Mouse (Mus musculus) midbrain, embryonic 11.5 days (tissue): ENCODE results near the gene Cxxc4. TPM values are rescaled to one million over a fixed set of nuclear protein-coding genes. Genes with fewer than 3 reads are reported as not detected.
A peak's percentile ranks its signal among the peaks of the same experiment; 100 is the strongest.
"Not testable (repeated sequence)": the region's sequence is repeated elsewhere in the genome, so short reads cannot be mapped to it uniquely, and the experiment has no call there.

ENCODE experiments used
- ATAC-seq: fragments of 200-750 bp; cut with Nextera tagmentation; 2 replicates; pipeline ENCODE4 v1.8.0; 2017; ENCODE audit warnings: moderate TSS enrichment, moderate library complexity; ENCODE audit not compliant: low FRiP score
- DNase-seq: peaks from one replicate; pipeline ENCODE4 v3.0.0; 2015; ENCODE audit warnings: low spot score; ENCODE audit errors: missing footprints
- H3K27ac ChIP-seq: fragments of 300-500 bp; sonication (generic); 2 replicates; pipeline ENCODE4 v1.5.1; 2014; ENCODE audit warnings: low read depth, low read length
- H3K27me3 ChIP-seq: fragments of 300-500 bp; sonication (generic); 2 replicates; pipeline ENCODE4 v1.6.1; 2014; ENCODE audit warnings: mild to moderate bottlenecking, low read length, moderate library complexity, mixed read lengths; ENCODE audit not compliant: control insufficient read depth, insufficient read depth
- H3K36me3 ChIP-seq: fragments of 300-500 bp; sonication (generic); 2 replicates; pipeline ENCODE4 v1.6.1; 2014; ENCODE audit warnings: mild to moderate bottlenecking, low read length, moderate library complexity, mixed read lengths; ENCODE audit not compliant: control insufficient read depth, insufficient read depth
- H3K4me1 ChIP-seq: fragments of 300-500 bp; sonication (generic); 2 replicates; pipeline ENCODE4 v1.6.1; 2014; ENCODE audit warnings: low read length; ENCODE audit not compliant: control insufficient read depth, insufficient read depth
- H3K4me2 ChIP-seq: fragments of 300-500 bp; sonication (generic); 2 replicates; pipeline ENCODE4 v1.6.1; 2014; ENCODE audit warnings: mild to moderate bottlenecking, moderate library complexity
- H3K4me3 ChIP-seq: fragments of 300-500 bp; sonication (generic); 2 replicates; pipeline ENCODE4 v1.5.1; 2014; ENCODE audit warnings: low read depth, low read length
- H3K9ac ChIP-seq: fragments of 300-500 bp; sonication (generic); 2 replicates; pipeline ENCODE4 v1.6.1; 2014; ENCODE audit warnings: low read length
- H3K9me3 ChIP-seq: fragments of 300-500 bp; sonication (generic); 2 replicates; pipeline ENCODE4 v1.6.1; 2016; ENCODE audit warnings: low read length; ENCODE audit not compliant: control insufficient read depth
- WGBS: fragments of 180-500 bp; shearing (Covaris S2); extraction: QIAGEN DNeasy Blood & Tissue Kit; methylation state at CpG from one replicate; pipeline ENCODE4 v1.1.7; 2014; 5-methylcytosine and 5-hydroxymethylcytosine counted together
- polyA plus RNA-seq: library from polyadenylated mRNA; unstranded; fragments of >200 nt; fragmentation: Nextera tagmentation; extraction: Ambion mirVana; gene quantifications from 2 replicates; pipeline ENCODE4 v1.2.1, GENCODE M21; 2014

Cxxc4 gene
- 35.6 and 37.3 TPM in 2 replicates for polyA plus RNA-seq

- H3K4me3 ChIP-seq = peak within 1 kb of the TSS; percentile 56
- peaks cover 3% of the 10 kb centered on the region; the same call in 1 of the 2 replicates for H3K4me1 ChIP-seq
- no peaks in the 10 kb centered on the region for H3K27me3 ChIP-seq
- peak within 1 kb of the TSS; percentile 96 for H3K27ac ChIP-seq
- peak; percentile 78 for ATAC-seq
- no peaks in the 10 kb centered on the region for H3K36me3 ChIP-seq
- no peaks in the 10 kb centered on the region for H3K9me3 ChIP-seq
- 1% methylated on average over 17 of the region's 22 CpGs for WGBS
- H3K4me2 ChIP-seq = peak within 1 kb of the TSS; percentile 78
- H3K9ac ChIP-seq = peak within 1 kb of the TSS; percentile 72
- DNase-seq = peak; percentile 91
These were observed at the start of gene Cxxc4 for GRCm38 (mm10) chr3:134236414-134237112. Gene Cxxc4, plus strand, starts transcription at chr3:134236484.

- H3K9me3 ChIP-seq = no peaks in the 10 kb centered on the region
- H3K36me3 ChIP-seq = no peaks in the 10 kb centered on the region
- 45% methylated on average over 12 of the region's 12 CpGs for WGBS
- peak overlapping the region; percentile 38 for H3K4me2 ChIP-seq
- ATAC-seq (peak; percentile 75), DNase-seq (peak; percentile 87)
- no peaks in the 10 kb centered on the region for H3K27me3 ChIP-seq
- H3K27ac ChIP-seq = peak overlapping the region; percentile 49
- H3K4me3 ChIP-seq = peak overlapping the region; percentile 11; the same call in 1 of the 2 replicates
- H3K4me1 ChIP-seq = no peaks in the 10 kb centered on the region
- no peak overlapping the region; the same call in 1 of the 2 replicates for H3K9ac ChIP-seq
These were observed 47.0 kb upstream of the Cxxc4 start for GRCm38 (mm10) chr3:134188979-134189946.

GRCm38 (mm10) chr3:134190046-134190445 lies 46.2 kb upstream of the Cxxc4 start:
- Histone ChIP-seq H3K4me3 (no peak overlapping the region; the same call in 1 of the 2 replicates), H3K36me3 (no peaks in the 10 kb centered on the region), H3K9me3 (no peaks in the 10 kb centered on the region), H3K27me3 (no peaks in the 10 kb centered on the region), H3K4me2 (peak overlapping the region; percentile 38), H3K27ac (no peak overlapping the region), H3K4me1 (no peaks in the 10 kb centered on the region), H3K9ac (0 out of 2 replicates have a peak overlapping the region, but pooled peaks have one; percentile 4)
- WGBS = 27% methylated on average over 11 of the region's 11 CpGs
- ATAC-seq (peak; percentile 78), DNase-seq (peak; percentile 92)

- DNase-seq (no peak), ATAC-seq (no peak)
- Histone ChIP-seq H3K4me1 (no peaks in the 10 kb centered on the region), H3K27ac (no peak overlapping the region), H3K27me3 (no peaks in the 10 kb centered on the region), H3K36me3 (no peaks in the 10 kb centered on the region), H3K9ac (no peak overlapping the region), H3K4me3 (no peak overlapping the region), H3K9me3 (no peaks in the 10 kb centered on the region), H3K4me2 (no peak overlapping the region)
- 85% methylated on average over 9 of the region's 9 CpGs for WGBS
These were observed 36.4 kb upstream of the Cxxc4 start for GRCm38 (mm10) chr3:134199892-134200291.

- Histone ChIP-seq H3K27me3 (no peaks in the 10 kb centered on the region), H3K9me3 (no peaks in the 10 kb centered on the region), H3K4me3 (no peak overlapping the region), H3K9ac (no peak overlapping the region), H3K27ac (no peak overlapping the region), H3K4me2 (no peak overlapping the region), H3K4me1 (no peaks in the 10 kb centered on the region), H3K36me3 (no peaks in the 10 kb centered on the region)
- ATAC-seq (no peak), DNase-seq (no peak)
- 89% methylated on average over 3 of the region's 3 CpGs for WGBS
These were observed 29.7 kb upstream of the Cxxc4 start for GRCm38 (mm10) chr3:134206624-134207023.

GRCm38 (mm10) chr3:134210950-134211349 lies 25.3 kb upstream of the Cxxc4 start:
- H3K27me3 ChIP-seq = no peaks in the 10 kb centered on the region
- WGBS = 86% methylated on average over 6 of the region's 6 CpGs

GRCm38 (mm10) chr3:134219881-134220280 lies 16.4 kb upstream of the Cxxc4 start:
- H3K36me3 ChIP-seq, H3K27me3 ChIP-seq, H3K4me2 ChIP-seq, ATAC-seq, H3K4me3 ChIP-seq, H3K9me3 ChIP-seq, H3K27ac ChIP-seq, H3K9ac ChIP-seq, DNase-seq, H3K4me1 ChIP-seq: not testable (repeated sequence)

More at GRCm38 (mm10) chr3:134210950-134211349, 25.3 kb upstream of the Cxxc4 start:
- H3K36me3 ChIP-seq = no peaks in the 10 kb centered on the region
- no peaks in the 10 kb centered on the region for H3K4me1 ChIP-seq
- H3K9ac ChIP-seq = no peak overlapping the region
- no peaks in the 10 kb centered on the region for H3K9me3 ChIP-seq
- no peak overlapping the region for H3K4me3 ChIP-seq
- H3K4me2 ChIP-seq = no peak overlapping the region
- ATAC-seq (no peak), DNase-seq (no peak)
- H3K27ac ChIP-seq = no peak overlapping the region

GRCm38 (mm10) chr3:134221002-134221401 lies 15.3 kb upstream of the Cxxc4 start:
- H3K27me3 ChIP-seq = no peaks in the 10 kb centered on the region

GRCm38 (mm10) chr3:134222593-134222992 lies 13.7 kb upstream of the Cxxc4 start:
- no peaks in the 10 kb centered on the region for H3K36me3 ChIP-seq
- no peak overlapping the region for H3K27ac ChIP-seq
- ATAC-seq (no peak), DNase-seq (no peak)
- no peak overlapping the region for H3K4me3 ChIP-seq
- H3K4me1 ChIP-seq = no peaks in the 10 kb centered on the region
- WGBS = 72% methylated on average over 1 of the region's 1 CpGs
- H3K4me2 ChIP-seq = no peak overlapping the region
- H3K9ac ChIP-seq = no peak overlapping the region
- no peaks in the 10 kb centered on the region for H3K27me3 ChIP-seq
- no peaks in the 10 kb centered on the region for H3K9me3 ChIP-seq

More at GRCm38 (mm10) chr3:134221002-134221401, 15.3 kb upstream of the Cxxc4 start:
- Histone ChIP-seq H3K9me3 (no peaks in the 10 kb centered on the region), H3K36me3 (no peaks in the 10 kb centered on the region), H3K27ac (no peak overlapping the region), H3K9ac (no peak overlapping the region), H3K4me1 (no peaks in the 10 kb centered on the region), H3K4me3 (no peak overlapping the region), H3K4me2 (no peak overlapping the region)
- 78% methylated on average over 2 of the region's 2 CpGs for WGBS
- DNase-seq (no peak), ATAC-seq (no peak)
